In genomic region chr4:15594506-15594905, GRCm38 (mm10) we compare ENCODE assay signal across 13 mouse cellular contexts.
DNase-seq lines count a peak whose midpoint lies in the region; TF ChIP-seq lines count a peak whose summit lies in the region.
"Had no signal": no experiment of that assay in that cellular context is flagged by ENCODE, and none has a peak within 500 bp of the region (broad histone marks: within the 10 kb centered on the region; RNA-seq: fewer than 3 reads in every experiment).

No protein-coding gene starts in this region.

- no peak for DNase-seq in gastrocnemius, adult 2 months
- DNase-seq in gastrocnemius, postnatal 14 days: no peak
- peak; percentile 5 for DNase-seq in ovary, adult 18-20 months (ENCODE audit: low spot score)
- DNase-seq in ovary, postnatal 14 days (ENCODE audit: low spot score): no peak
- peak; percentile 11 to 13 for DNase-seq in frontal cortex, postnatal 14 days (ENCODE audit: low spot score in 2 of 2)
- peak; percentile 22 to 48 for DNase-seq in right cerebral cortex, postnatal 36 days (ENCODE audit: low spot score in 2 of 2)
- no peak for DNase-seq in heart, postnatal 4 days
- no peak for DNase-seq in embryo, embryonic 11 days
- DNase-seq: kidney, postnatal 14 days; liver had no signal

- intact Hi-C loops in gastrocnemius, adult 2 months (cut with DNase I): no loop called here
- intact Hi-C loops in gastrocnemius, postnatal 14 days (cut with DNase I; ENCODE audit: low total_unique reads): no loop called here

- TF ChIP-seq CTCF in gastrocnemius, adult 2 months (IDR thresholded peaks at IDR 0.05): no peak

- peak overlapping the region; percentile 9; the same call in 1 of the 2 replicates for H3K4me3 ChIP-seq in gastrocnemius, adult 2 months
- H3K4me3 ChIP-seq: embryonic facial prominence, embryonic 15.5 days; heart, embryonic 12.5 days; stomach, embryonic 15.5 days had no signal

- H3K27ac ChIP-seq in gastrocnemius, adult 2 months: no peak overlapping the region
- H3K27ac ChIP-seq: embryonic facial prominence, embryonic 15.5 days; stomach, embryonic 15.5 days had no signal

Comparison
In these comparisons a context has a peak if more than half of its experiments do, and no peak if none do; other contexts are left out.
1. DNase-seq: peak in ovary, adult 18-20 months (single experiment), frontal cortex, postnatal 14 days (2 of 2) and right cerebral cortex, postnatal 36 days (2 of 2); none in gastrocnemius, adult 2 months (single experiment), gastrocnemius, postnatal 14 days (single experiment), ovary, postnatal 14 days (single experiment), heart, postnatal 4 days (single experiment) and embryo, embryonic 11 days (single experiment).